Mouse (Mus musculus) lung, adult 2 months (tissue): ENCODE data around the gene Zscan26.

Source experiments
- CTCF ChIP-seq: fragments of 200-500 bp; IDR thresholded peaks from 2 replicates; pipeline ENCODE4 v1.5.1; 2011; ENCODE audit warnings: mild to moderate bottlenecking, low read length, control low read depth; ENCODE audit not compliant: insufficient read depth
- POLR2A ChIP-seq: fragments of 200-500 bp; IDR thresholded peaks from 2 replicates; pipeline ENCODE4 v1.6.1; 2011; ENCODE audit warnings: low read depth, mild to moderate bottlenecking, control low read depth, low read length, borderline replicate concordance; ENCODE audit errors: extremely low read depth

DNA sequence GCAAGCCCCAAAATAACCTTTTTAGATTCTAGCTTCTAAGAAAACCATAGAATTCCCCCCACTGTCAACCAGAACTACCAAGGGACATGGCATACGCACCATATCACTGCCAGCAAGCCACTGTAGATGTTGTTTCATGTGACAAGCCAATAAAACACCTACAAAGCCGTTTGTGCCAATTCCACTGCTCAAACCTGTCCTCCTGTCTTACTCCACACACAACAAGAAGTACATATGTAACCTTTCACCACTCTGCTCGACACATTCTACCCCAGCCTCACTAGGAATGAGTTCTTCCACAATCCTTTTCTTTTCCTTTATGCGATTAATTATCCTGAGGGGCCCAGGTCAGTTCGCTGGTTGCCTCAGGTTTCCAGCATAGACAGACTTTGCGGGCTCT is 57.9 kb downstream of the Zscan26 start:
- TF ChIP-seq CTCF (no peak), POLR2A (no peak)
